Mouse (Mus musculus): Measurements from ENCODE around the gene Serp1.

Serp1 gene

GRCm38 (mm10) chr3:58525652-58526407 lies at the start of gene Serp1, which contains the start of gene Eif2a:
Gene Serp1, minus strand, starts transcription at chr3:58525892.
Gene Eif2a, plus strand, starts transcription at chr3:58525821.
- DNase-seq = peak; percentile 99

DNA sequence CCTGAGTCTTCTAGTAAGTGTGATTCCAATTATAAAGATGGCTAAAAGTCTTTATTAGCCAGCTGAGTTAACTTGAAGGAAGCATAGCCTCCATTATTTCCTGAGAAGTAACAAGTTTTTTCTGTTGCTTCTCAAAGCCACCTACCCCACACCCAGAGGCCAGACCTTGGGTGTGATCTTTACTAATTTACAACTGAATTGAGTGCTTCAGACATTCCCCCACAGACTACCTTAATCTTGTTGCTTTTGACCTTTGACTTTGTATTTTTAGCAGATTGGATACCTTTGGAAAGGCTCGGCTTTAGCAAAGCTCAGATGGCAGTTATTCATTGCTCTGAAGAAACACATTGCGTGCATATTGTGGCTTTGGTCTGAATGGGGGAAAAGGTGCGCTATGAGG lies 45.1 kb upstream of the Serp1 start:
- no peak for DNase-seq

DNA sequence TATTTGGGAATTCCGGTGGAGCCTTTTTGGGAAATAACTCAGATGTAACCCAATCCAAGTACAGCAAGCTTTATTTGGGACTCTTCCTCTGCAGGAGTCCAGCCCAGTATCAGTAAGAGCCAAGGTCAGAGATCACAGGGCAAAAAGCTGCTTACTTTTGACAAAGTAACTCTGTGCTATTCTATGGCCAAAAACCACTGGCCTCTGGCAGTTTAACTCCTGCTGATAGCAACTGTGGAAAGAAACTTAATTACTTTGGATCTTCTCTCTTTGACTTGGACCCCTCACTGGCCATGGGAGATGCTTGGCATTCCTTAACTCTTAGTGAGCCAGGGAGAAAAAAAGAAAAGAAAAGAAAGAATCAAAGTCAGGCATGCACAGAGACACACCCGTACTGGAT lies 35.7 kb upstream of the Serp1 start:
- DNase-seq = no peak

GRCm38 (mm10) chr3:58559887-58560286 lies 34.2 kb upstream of the Serp1 start:
- no peak for DNase-seq

- no peak for DNase-seq
Observed at GRCm38 (mm10) chr3:58556649-58557048, 31.0 kb upstream of the Serp1 start.

DNA sequence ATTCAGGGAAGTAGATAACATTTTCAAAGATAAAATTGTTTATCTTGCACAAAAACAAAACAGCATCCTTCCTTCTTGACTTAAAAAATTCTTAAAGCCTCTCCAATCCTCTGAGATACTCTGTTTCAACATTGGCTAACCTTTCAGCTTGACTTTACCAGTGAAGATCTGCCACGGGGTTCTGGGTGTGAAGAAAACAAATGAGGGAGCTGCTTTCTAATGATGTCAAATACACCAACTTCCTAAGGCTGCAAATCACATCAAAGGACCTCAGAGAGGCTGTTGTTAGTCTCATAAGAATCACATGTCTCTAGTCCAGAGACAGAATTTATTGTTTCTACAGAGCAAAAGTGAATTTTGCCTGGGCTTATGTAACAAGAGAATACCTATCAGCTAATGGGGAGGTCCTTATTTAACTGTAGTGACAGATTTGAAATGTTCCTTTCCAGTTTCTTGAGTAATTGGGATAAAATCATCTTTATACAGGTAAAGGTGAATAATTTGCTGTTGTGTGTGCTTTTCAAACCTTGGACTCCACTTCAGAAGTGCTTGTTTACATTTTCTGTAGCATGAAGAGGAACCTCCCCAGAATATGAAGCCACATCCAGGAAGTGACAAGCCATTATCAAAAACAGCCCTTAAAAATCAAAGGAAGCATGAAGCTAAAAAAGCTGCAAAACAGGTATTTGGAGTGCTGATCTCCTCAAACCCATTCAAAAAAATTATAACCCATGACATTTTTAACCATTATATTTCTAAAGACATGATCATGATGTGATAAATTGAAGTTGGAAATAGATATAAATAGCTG lies 26.5 kb upstream of the Serp1 start:
- DNase-seq = no peak

GRCm38 (mm10) chr3:58536573-58536972 lies 10.9 kb upstream of the Serp1 start:
- DNase-seq = no peak

DNA sequence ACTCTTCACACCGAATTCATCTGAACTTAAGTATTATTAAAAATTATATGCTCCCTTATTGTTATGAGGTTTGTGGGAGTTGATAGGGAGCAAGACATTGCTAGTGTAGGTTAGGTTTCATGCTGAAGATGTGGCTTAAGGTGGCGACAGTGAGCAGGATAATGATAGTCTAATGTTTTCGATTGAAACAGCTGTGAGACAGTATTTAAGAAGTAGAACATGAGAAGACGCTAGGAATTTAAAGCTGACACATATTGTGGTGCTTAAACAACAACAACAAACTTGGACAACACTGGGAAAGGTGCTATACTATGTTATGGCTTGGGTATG lies 681 bp upstream of the Serp1 start:
- DNase-seq = no peak

- DNase-seq = no peak
Observed at GRCm38 (mm10) chr3:58525166-58525565, 526 bp downstream of the Serp1 start.

- no peak for DNase-seq
Observed at GRCm38 (mm10) chr3:58524246-58524645, 1.4 kb downstream of the Serp1 start.

DNA sequence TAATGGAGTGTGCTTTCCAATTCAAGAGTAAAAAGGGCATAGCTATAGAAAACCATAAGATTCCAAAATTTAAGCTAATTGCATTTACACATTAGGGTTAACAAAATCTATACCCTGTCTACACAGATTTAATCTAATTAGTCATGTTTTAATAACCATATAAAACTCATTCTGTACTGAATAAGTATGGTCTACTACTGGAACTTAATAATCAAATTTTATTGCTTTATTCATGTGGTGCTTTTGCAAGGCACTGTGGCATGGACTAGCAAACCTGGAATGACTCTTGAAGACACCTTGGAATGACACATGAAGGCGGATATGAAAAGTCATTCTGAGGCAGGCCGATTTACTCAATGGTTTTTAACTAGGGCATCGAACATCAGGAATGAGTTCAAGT lies 2.3 kb downstream of the Serp1 start:
- no peak for DNase-seq

- no peak for DNase-seq
Observed at GRCm38 (mm10) chr3:58521361-58521760, 4.3 kb downstream of the Serp1 start.

- DNase-seq = no peak
Observed at GRCm38 (mm10) chr3:58520286-58520685, 5.4 kb downstream of the Serp1 start.

DNA sequence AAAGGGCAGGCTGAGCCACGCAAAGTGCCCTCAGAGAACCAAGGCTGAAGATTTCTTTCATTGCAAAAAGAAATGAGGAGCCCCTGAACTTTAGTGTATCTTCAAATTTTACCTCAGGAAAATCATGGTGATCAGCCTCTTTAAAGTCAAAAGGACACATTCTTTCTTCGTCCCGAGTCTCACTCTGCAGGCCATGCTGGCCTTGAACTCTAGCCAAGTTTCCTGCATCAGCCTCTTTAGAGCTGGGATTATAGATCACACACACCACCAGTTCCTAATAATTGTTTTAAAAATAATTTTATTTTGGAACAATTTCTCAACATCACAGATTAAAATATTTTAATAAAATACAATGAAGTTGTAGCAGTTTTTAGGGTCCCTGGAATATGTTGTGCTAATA lies 6.2 kb downstream of the Serp1 start:
- no peak for DNase-seq

DNA sequence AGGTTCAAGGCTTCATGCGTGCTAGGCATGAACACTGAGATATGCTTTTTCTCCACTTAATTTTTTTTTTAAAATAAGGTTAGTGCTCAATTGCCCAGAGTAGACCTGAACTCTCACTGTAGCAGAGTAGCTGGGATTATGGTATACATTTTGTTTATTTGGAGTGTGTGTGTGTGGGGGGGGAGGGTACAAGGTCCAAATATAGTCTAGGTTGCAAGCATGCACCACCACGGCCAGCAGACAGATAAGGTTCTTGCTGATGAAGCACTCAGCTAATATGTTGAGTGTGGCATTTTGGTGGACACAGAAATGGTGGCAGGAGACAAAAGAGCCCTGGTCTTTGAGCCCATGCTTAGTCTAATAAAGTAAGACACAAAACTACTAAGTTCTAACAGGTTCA lies 6.7 kb downstream of the Serp1 start:
- no peak for DNase-seq

- no peak for DNase-seq
Observed at GRCm38 (mm10) chr3:58517800-58518199, 7.9 kb downstream of the Serp1 start.

DNA sequence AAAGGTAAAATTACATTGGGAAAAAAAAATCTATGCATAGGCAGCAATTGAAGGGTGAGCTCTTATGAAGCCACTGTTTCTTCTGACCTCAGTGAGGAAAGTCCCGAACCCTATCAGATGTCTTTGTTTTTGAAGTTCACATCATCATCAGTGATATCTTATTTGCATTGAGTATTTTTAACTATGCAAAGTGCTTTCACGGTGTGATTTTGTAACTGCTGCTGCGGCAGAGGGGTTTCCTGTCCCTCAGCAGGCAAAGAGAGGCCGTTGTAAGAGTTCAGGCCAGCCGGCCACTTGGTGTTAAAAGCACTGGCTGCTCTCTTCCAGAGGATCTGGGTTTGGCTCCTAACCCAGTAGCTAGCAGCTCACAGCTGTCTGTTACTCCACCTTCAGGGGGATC lies 8.4 kb downstream of the Serp1 start:
- DNase-seq = no peak

DNA sequence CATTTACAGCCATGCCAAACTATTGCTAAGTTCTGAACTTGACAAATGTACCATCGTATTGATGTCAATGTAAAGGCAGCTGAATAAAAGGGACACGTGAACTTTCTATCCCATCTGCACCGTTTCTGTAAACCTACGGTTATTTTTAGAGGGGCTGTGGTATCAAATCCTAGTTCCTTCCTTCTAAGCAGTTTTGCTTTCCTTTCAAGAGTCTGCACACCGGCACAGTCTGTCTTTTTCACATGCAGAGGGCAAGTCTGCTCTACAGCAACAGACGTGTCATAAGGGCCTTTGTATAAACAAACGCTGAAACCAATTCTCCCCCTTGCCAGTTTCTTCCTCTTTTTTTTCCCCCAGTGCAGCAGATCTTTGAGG lies 9.1 kb downstream of the Serp1 start:
- DNase-seq = no peak

GRCm38 (mm10) chr3:58515947-58516601 lies 9.6 kb downstream of the Serp1 start:
- no peak for DNase-seq

- no peak for DNase-seq
Observed at GRCm38 (mm10) chr3:58513483-58513882, 12.2 kb downstream of the Serp1 start.

DNA sequence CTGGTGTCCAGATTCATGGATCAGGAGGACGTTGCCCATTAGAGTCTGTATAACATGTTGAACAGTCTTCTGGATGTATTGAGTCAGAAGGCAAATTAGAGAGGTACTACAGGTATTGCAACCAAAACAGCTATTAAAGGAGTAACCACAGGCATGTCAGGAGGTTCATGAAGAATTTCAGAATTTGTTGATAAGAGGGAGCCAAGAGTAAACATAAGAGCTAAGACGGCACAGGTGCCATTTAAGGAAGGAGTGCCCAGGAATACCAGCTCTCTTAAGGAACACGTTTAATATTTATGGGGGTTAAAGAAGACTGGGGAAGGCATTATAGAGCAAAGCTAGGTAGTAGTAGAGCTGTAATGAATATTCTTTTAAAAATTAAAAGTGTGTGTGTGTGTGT lies 13.0 kb downstream of the Serp1 start:
- DNase-seq = no peak

DNA sequence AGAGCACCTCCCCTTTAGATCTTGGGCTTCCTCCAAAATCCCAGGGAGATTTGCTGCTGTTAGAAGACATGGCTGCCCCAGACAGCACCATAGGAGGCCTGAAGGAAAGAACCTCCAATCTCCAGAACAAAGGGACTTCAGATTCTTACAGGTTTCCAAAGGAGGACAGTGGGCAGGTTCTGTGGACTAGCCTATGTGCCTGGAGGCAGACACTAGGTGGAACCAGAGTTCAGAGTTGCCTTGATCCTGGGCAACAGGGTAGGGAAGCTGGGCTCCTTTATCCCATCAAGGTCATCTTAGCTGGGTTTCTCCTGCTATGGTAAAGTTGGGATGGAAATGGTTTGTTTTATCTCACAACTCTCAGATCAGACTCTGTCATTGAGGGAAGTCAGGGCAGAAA lies 14.1 kb downstream of the Serp1 start:
- peak; percentile 7 for DNase-seq

DNA sequence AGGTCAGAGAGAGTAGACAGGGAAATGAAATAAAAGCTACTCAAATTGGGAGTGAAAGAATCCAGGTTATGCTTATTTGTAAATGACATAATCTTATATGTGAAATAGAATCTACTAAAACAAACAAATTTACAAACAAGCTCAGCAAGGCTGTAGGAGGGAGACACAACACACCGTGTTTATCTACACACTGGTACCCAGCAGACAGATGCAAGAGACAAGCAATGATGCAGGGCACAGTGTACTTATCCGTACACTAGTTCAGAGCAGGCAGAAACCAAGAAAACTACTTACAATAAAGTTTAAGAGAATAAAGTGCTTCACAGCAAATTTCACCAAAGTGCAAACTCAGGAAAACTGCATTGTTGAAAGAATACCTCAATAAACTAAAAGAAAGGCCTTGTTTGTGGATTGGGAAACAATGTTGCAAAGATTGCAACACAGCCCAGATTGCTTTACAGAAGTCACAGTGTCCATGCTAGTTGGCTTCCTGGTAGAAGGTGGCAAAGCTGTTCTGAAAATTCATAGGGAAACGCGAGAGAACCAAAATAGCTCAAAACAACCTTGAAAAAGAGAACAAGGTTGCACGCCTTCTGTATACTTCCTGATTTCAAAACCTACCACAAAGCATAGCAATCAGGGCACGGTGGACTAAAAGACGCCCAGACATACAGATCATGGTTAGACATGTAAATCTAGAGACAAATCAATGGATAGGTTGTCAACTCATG lies 17.5 kb downstream of the Serp1 start:
- DNase-seq = no peak

All from retina, postnatal 1 day (tissue).